Mouse (Mus musculus): ENCODE measurements around the gene Fam167b.

GRCm38 (mm10) chr4:129555862-129556531, 22.4 kb downstream of the Fam167b start:
- TF ChIP-seq EP300 (IDR thresholded peaks at IDR 0.05; ENCODE audit: insufficient read depth, low read depth, low read length) = no peak
- no peak for TF ChIP-seq CTCF (IDR thresholded peaks at IDR 0.05)

Measured in heart, adult 2 months (tissue).